Mouse (Mus musculus) G1E (cell line): Measurements from ENCODE around the gene Ubash3b. TPM values are rescaled to one million over a fixed set of nuclear protein-coding genes. Genes with fewer than 3 reads are reported as not detected.

Source experiments
- ATAC-seq: 2 replicates; pipeline ENCODE4 v1.8.0; 2016; ENCODE audit warnings: mild to moderate bottlenecking; ENCODE audit not compliant: insufficient number of reproducible peaks, poor library complexity, low FRiP score, severe bottlenecking; ENCODE audit errors: extremely low read depth
- DNase-seq: peaks from one replicate; pipeline ENCODE4 v3.0.0; 2012; ENCODE audit warnings: low spot score
- H3K27me3 ChIP-seq: 2 replicates; pipeline ENCODE4 v1.6.1; 2012; ENCODE audit warnings: mild to moderate bottlenecking, low read length, inconsistent platforms; ENCODE audit not compliant: insufficient read depth
- H3K36me3 ChIP-seq: replicated peaks from 2 replicates; pipeline ENCODE3; 2012; ENCODE audit warnings: mild to moderate bottlenecking, inconsistent platforms
- H3K4me1 ChIP-seq: 2 replicates; pipeline ENCODE4 v1.6.1; 2012; ENCODE audit warnings: low read depth, low read length, inconsistent platforms, mixed read lengths; ENCODE audit not compliant: insufficient read depth
- H3K4me3 ChIP-seq: 2 replicates; pipeline ENCODE4 v1.5.1; 2012; ENCODE audit warnings: low read depth, mild to moderate bottlenecking, inconsistent platforms, low read length, moderate library complexity, mixed read lengths
- H3K9me3 ChIP-seq: replicated peaks from 2 replicates; pipeline ENCODE4 v1.6.1; 2012; ENCODE audit warnings: inconsistent platforms
- CTCF ChIP-seq: IDR thresholded peaks from 2 replicates; pipeline ENCODE4 v1.5.1; 2012; ENCODE audit warnings: low read depth, low read length, inconsistent platforms, mixed read lengths
- GATA1 ChIP-seq: IDR thresholded peaks from 2 replicates; pipeline ENCODE4 v1.6.1; 2012; ENCODE audit warnings: borderline replicate concordance, low read length, inconsistent platforms, mixed read lengths
- GATA2 ChIP-seq: IDR thresholded peaks from 2 replicates; pipeline ENCODE4 v1.6.1; 2012; ENCODE audit warnings: low read depth, low read length, inconsistent platforms, borderline replicate concordance
- POLR2AphosphoS5 ChIP-seq: IDR thresholded peaks from 2 replicates; pipeline ENCODE4 v1.6.1; 2012; ENCODE audit warnings: low read depth, low read length, inconsistent platforms; ENCODE audit not compliant: insufficient replicate concordance
- TAL1 ChIP-seq: conservative IDR thresholded peaks from 2 replicates; pipeline ENCODE4 v1.6.1; 2012; ENCODE audit warnings: low read depth, low read length, inconsistent platforms, mixed read lengths
- polyA plus RNA-seq: library from polyadenylated mRNA; stranded (reverse); fragments of >175 nt; gene quantifications from 2 replicates; pipeline ENCODE4 v1.2.3, GENCODE M21; 2012
- total RNA-seq, 2 experiments: library from RNA; stranded (forward) in 1 of 2; stranded (reverse) in 1 of 2; fragments of 200-1000 nt in 1 of 2; fragments of >200 nt in 1 of 2; fragmentation: Nextera tagmentation in 1 of 2; gene quantifications; 2 replicates each; pipeline ENCODE4 v1.2.3; 2014 to 2017

Ubash3b gene
- total and polyA plus RNA-seq, 3 experiments: 14.2 to 33.0 (median 20.9) TPM

- TF ChIP-seq GATA1: no peak
- no peak for TF ChIP-seq CTCF
- TF ChIP-seq POLR2AphosphoS5: no peak
- no peak for TF ChIP-seq TAL1
- no peak for TF ChIP-seq GATA2
- 0 out of 2 replicates have a peak, but pooled peaks cover 2% of the 10 kb centered on the region for H3K9me3 ChIP-seq
- H3K36me3 ChIP-seq: no peaks in the 10 kb centered on the region
- H3K27me3 ChIP-seq: 0 out of 2 replicates have a peak, but pooled peaks cover 5% of the 10 kb centered on the region
- H3K4me3 ChIP-seq: no peak overlapping the region
- peaks cover 58% of the 10 kb centered on the region for H3K4me1 ChIP-seq
- no peak for ATAC-seq
- no peak for DNase-seq
Observed at GRCm38 (mm10) chr9:41170026-41170425, 8.5 kb upstream of the Ubash3b start.

- no peak for ATAC-seq
- DNase-seq: no peak
- TF ChIP-seq GATA2: no peak
- no peak for TF ChIP-seq TAL1
- no peak for TF ChIP-seq CTCF
- no peak for TF ChIP-seq GATA1
- no peak for TF ChIP-seq POLR2AphosphoS5
Observed at GRCm38 (mm10) chr9:41168656-41169055, 7.2 kb upstream of the Ubash3b start.

DNA sequence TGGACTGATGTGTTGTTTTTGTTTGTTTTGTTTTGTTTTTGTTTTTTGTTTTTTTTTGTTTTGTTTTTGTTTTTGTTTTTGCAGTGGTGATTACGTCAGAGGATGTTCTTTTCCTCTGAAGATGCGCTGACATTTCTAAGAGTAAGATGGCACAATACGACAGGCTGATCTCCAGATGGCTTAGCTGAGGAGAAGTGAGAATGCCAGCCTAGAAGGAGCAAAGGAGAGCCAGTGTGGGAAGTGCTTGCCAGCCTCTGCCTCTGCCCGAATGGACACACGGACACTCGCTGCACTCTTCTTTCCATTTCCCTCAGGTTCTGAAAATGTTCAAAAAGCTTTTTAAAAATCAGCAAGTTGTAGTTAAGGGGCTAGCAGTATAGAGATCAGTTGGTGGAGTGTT is 6.7 kb upstream of the Ubash3b start:
- ATAC-seq: no peak
- H3K4me3 ChIP-seq: no peak overlapping the region
- peaks cover 48% of the 10 kb centered on the region for H3K4me1 ChIP-seq
- H3K36me3 ChIP-seq: no peaks in the 10 kb centered on the region
- TF ChIP-seq GATA1: no peak
- no peak for TF ChIP-seq POLR2AphosphoS5
- no peak for TF ChIP-seq TAL1
- TF ChIP-seq GATA2: no peak
- TF ChIP-seq CTCF: no peak
- H3K9me3 ChIP-seq: 0 out of 2 replicates have a peak, but pooled peaks cover 2% of the 10 kb centered on the region
- DNase-seq: no peak
- no peaks in the 10 kb centered on the region for H3K27me3 ChIP-seq

More at GRCm38 (mm10) chr9:41168656-41169055, 7.2 kb upstream of the Ubash3b start:
- Histone ChIP-seq H3K4me3 (no peak overlapping the region), H3K9me3 (0 out of 2 replicates have a peak, but pooled peaks cover 2% of the 10 kb centered on the region), H3K4me1 (peaks cover 53% of the 10 kb centered on the region), H3K27me3 (no peaks in the 10 kb centered on the region), H3K36me3 (no peaks in the 10 kb centered on the region)

- no peak for TF ChIP-seq GATA2
- TF ChIP-seq POLR2AphosphoS5: no peak
- TF ChIP-seq GATA1: no peak
- H3K27me3 ChIP-seq: no peaks in the 10 kb centered on the region
- ATAC-seq: peak; percentile 50
- DNase-seq: no peak
- H3K4me1 ChIP-seq: peaks cover 38% of the 10 kb centered on the region
- 0 out of 2 replicates have a peak, but pooled peaks cover 2% of the 10 kb centered on the region for H3K9me3 ChIP-seq
- no peaks in the 10 kb centered on the region for H3K36me3 ChIP-seq
- no peak overlapping the region for H3K4me3 ChIP-seq
Observed at GRCm38 (mm10) chr9:41166886-41167285, 5.4 kb upstream of the Ubash3b start.

GRCm38 (mm10) chr9:41162363-41162762 is 866 bp upstream of the Ubash3b start:
- no peak for ATAC-seq
- Histone ChIP-seq H3K4me3 (no peak overlapping the region), H3K27me3 (no peaks in the 10 kb centered on the region), H3K36me3 (no peaks in the 10 kb centered on the region), H3K9me3 (no peaks in the 10 kb centered on the region), H3K4me1 (peaks cover 41% of the 10 kb centered on the region)
- TF ChIP-seq CTCF (no peak), GATA2 (no peak), POLR2AphosphoS5 (no peak), GATA1 (no peak), TAL1 (no peak)
- DNase-seq: no peak

DNA sequence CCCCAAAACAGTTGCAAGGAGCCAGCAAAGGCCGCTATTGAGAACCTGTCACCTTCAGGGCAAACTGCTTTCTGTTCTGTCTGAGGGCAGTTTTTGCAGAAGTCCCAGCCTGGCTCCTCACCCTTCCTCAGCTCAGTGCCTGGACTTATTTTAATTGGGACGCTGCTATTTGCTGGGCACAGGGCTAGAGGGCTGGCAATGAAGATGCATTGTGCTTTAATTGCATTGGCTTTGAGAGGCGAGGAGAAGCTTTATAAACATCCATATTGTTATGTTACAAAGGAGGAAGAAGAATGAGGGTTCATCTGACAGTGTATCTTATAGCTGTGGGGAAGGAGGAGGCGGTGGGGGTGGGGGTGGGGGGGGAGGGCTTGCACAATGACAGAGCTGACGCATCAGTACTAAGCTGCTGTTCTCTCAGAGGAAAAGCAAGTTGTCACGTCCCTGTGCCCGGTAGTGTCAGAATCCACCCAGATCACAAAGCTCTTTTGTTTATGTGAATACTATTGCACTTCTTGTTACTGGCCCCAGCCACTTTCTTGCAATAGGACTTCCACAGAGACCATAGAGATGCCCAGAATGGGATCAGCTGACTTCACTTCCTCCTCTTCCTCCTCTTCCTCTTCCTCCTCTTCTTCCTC is 841 bp downstream of the Ubash3b start:
- TF ChIP-seq GATA2 (no peak), CTCF (no peak), POLR2AphosphoS5 (no peak), GATA1 (no peak), TAL1 (no peak)
- H3K9me3 ChIP-seq: no peaks in the 10 kb centered on the region
- ATAC-seq (no peak), DNase-seq (no peak)
- no peak overlapping the region for H3K4me3 ChIP-seq
- peaks cover 6% of the 10 kb centered on the region for H3K36me3 ChIP-seq
- H3K4me1 ChIP-seq: peaks cover 49% of the 10 kb centered on the region
- H3K27me3 ChIP-seq: no peaks in the 10 kb centered on the region

DNA sequence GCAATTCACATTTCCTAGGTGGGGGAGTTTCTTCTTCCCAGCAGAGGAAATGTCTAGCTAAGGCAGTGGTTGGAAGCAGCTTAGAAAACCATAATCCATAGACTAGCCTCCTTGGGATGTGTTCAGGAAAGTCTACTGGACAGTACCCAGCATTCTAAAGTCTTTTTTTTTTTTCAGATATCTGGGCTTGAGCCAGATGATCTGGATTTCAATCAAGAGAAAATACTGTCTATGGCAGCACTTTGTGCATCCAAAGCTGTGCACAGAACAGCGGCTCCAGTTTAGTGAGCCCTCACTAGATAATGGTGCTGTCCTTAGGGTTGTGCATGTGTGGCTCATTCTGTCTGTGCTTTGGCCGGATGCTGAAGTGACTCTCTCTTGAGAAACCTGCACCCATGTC is 2.3 kb downstream of the Ubash3b start:
- H3K9me3 ChIP-seq: no peaks in the 10 kb centered on the region
- H3K4me1 ChIP-seq: peaks cover 54% of the 10 kb centered on the region
- no peak overlapping the region for H3K4me3 ChIP-seq
- ATAC-seq: no peak
- no peaks in the 10 kb centered on the region for H3K27me3 ChIP-seq
- DNase-seq: no peak
- peaks cover 9% of the 10 kb centered on the region for H3K36me3 ChIP-seq
- TF ChIP-seq POLR2AphosphoS5: no peak
- TF ChIP-seq TAL1: no peak
- no peak for TF ChIP-seq GATA1
